Mouse (Mus musculus): ENCODE results near the gene Dcaf5. TPM values are rescaled to one million over a fixed set of nuclear protein-coding genes. Genes with fewer than 3 reads are reported as not detected.

Gene Dcaf5
- total RNA-seq, 2 experiments from 2014 or later, result 36.3 to 37.3 TPM

Small RNAs within 50 kb of the gene (microRNA-seq; reads per million reads assigned to microRNA genes)
- gene Mir1843a, result 126 to 214 reads per million in 2 experiments

Other genes starting within 250 kb of the Dcaf5 start
- gene Actn1, start 176.2 kb downstream of the Dcaf5 start, total RNA-seq (2021), result 100 to 1,000 TPM; 114 to 116 TPM
- gene Exd2, start 26.5 kb upstream of the Dcaf5 start, total RNA-seq (2021), result 10 to 100 TPM; 10.0 to 10.9 TPM
- gene Galnt16, start 81.7 kb upstream of the Dcaf5 start, total RNA-seq (2021), result 10 to 100 TPM; 15.7 to 17.8 TPM
- gene Slc39a9, start 207.3 kb upstream of the Dcaf5 start, total RNA-seq (2021), result 10 to 100 TPM; 25.0 to 28.8 TPM
- gene Erh, start 207.7 kb upstream of the Dcaf5 start, total RNA-seq (2021), result 10 to 100 TPM; 78.2 to 86.6 TPM

All from heart, postnatal 4 days (tissue).